Mouse (Mus musculus): ENCODE data around the gene Tbc1d2. TPM values are rescaled to one million over a fixed set of nuclear protein-coding genes. Genes with fewer than 3 reads are reported as not detected.

Gene Tbc1d2
- total RNA-seq, 2 experiments from 2014 or later: 0.39 to 0.59 TPM

DNA sequence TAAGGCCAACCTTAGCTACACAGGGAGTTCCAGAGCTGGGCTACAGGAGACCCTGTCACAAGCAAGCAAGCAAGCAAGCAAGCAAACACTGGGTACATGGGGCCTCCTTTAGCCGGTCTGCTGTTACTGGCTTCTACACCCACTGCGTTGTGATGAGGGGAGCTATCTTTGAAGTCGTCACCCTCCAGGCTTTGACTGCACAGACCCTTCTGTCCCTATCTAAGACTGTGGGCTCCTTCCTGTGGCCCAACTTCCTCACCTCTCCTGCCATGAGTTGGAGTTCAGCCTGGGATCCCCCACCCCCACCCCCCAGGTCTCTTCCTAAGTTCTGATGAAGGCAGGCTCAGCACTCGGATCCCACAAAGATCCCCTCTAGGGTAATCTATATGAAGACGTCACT is 88.0 kb downstream of the Tbc1d2 start:
- H3K27ac ChIP-seq: no peak overlapping the region
- no peak overlapping the region for H3K4me3 ChIP-seq
- no peak for TF ChIP-seq CTCF (IDR thresholded peaks at IDR 0.05)
- DNase-seq: no peak
- intact Hi-C loops (cut with DNase I): no loop called here

GRCm38 (mm10) chr4:46560069-46560705 is 89.8 kb downstream of the Tbc1d2 start:
- no peak overlapping the region for H3K27ac ChIP-seq
- intact Hi-C loops (cut with DNase I): no loop called here
- no peak for DNase-seq
- no peak for TF ChIP-seq CTCF (IDR thresholded peaks at IDR 0.05)
- no peak overlapping the region for H3K4me3 ChIP-seq

GRCm38 (mm10) chr4:46558672-46559667 is 91.0 kb downstream of the Tbc1d2 start:
- intact Hi-C loops (cut with DNase I): no loop called here
- no peak overlapping the region for H3K27ac ChIP-seq
- DNase-seq: no peak
- H3K4me3 ChIP-seq: no peak overlapping the region
- TF ChIP-seq CTCF (IDR thresholded peaks at IDR 0.05): no peak

DNA sequence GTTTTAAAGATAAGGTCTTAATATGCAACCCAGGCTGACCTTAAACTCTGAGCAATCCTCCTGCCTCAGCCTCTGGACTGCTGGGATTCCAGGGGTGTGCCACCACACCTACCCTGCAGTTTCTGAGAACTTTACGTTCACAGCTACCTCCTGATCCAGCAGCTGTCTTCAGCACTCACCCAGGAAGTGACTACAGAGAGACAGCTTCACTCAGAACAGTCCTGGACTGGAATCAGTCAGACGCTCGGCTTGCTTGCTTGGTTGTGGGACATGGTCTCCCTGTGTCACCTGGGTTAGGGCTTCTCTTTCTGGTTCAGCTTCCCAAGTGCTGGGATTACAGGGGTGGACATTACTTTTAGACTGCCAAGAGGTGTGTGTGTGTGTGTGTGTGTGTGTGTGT is 93.1 kb downstream of the Tbc1d2 start:
- no peak for TF ChIP-seq CTCF (IDR thresholded peaks at IDR 0.05)
- no peak for DNase-seq
- no peak overlapping the region for H3K4me3 ChIP-seq
- intact Hi-C loops (cut with DNase I): no loop called here
- H3K27ac ChIP-seq: no peak overlapping the region

DNA sequence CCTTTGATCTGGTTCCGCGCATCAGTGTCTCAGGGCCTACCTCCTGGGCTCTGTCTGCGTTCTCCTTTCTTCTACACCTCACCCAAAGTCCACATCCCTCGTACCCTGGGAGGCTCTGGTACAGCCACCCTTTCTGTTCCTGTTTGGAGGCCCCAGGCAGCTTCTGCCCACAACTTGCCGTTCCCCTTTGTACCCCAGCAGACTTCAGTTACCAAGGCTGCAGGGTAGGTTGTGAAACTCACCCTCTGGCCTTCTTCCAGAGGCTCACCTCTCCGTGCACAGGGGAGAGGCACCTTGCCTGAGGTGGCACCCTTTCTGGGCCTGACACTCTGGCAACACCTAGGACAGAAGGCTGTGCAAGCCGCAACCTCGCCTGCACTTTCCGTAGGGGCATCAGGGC is 94.2 kb downstream of the Tbc1d2 start:
- no peak for TF ChIP-seq CTCF (IDR thresholded peaks at IDR 0.05)
- no peak for DNase-seq
- H3K27ac ChIP-seq: no peak overlapping the region
- H3K4me3 ChIP-seq: no peak overlapping the region
- intact Hi-C loops (cut with DNase I): no loop called here

Other genes with a start within 250 kb of the Tbc1d2 start
- not detected for gene Hemgn, start 236.7 kb downstream of the Tbc1d2 start, total RNA-seq (2021)
- gene Anp32b, start 199.3 kb downstream of the Tbc1d2 start, total RNA-seq (2021): 10 to 100 TPM; 62.7 to 65.8 TPM
- gene Nans, start 161.0 kb downstream of the Tbc1d2 start, total RNA-seq (2021): 10 to 100 TPM; 15.1 to 20.6 TPM
- gene Trim14, start 114.1 kb downstream of the Tbc1d2 start, total RNA-seq (2021): 1 to 10 TPM in 1 of 2 experiments, under 1 TPM in 1; 0.56 to 1.2 TPM
- under 1 TPM; 0.10 to 0.39 TPM for gene Coro2a, start 48.0 kb downstream of the Tbc1d2 start, total RNA-seq (2021)